Mouse (Mus musculus): ENCODE measurements at regions not wholly inside any gene's neighbourhood (a gene's known extent, or its start where the extent isn't known, plus 50 kb on each side); places are given as distances from the start of the nearest gene placed in this dataset.

GRCm38 (mm10) chr9:94426740-94427139 lies 111.1 kb downstream of the 1190002N15Rik start:
- TF ChIP-seq EP300 (IDR thresholded peaks at IDR 0.05; ENCODE audit: low read depth) (no peak), CTCF (IDR thresholded peaks at IDR 0.05; ENCODE audit: low read depth) (no peak)
